Comparison of ENCODE assay signal across 26 mouse cellular contexts in genomic region chr2:115257391-115257790, GRCm38 (mm10).
A peak's percentile ranks its signal among the peaks of the same experiment; 100 is the strongest.
DNase-seq lines count a peak whose midpoint lies in the region; TF ChIP-seq lines count a peak whose summit lies in the region.
"Had no signal": no experiment of that assay in that cellular context is flagged by ENCODE, and none has a peak within 500 bp of the region (broad histone marks: within the 10 kb centered on the region; RNA-seq: fewer than 3 reads in every experiment).

No protein-coding gene starts in this region.

- TF ChIP-seq CTCF in cerebellum, adult 2 months (IDR thresholded peaks at IDR 0.05; ENCODE audit: borderline replicate concordance, insufficient read depth, low read depth, low read length) = no peak

- 13% methylated on average over 2 of the region's 2 CpGs for WGBS in cerebellum, adult 2 months

- intact Hi-C loops in left cerebral cortex, postnatal 4 days (cut with DNase I) = no loop called here
- intact Hi-C loops in left cerebral cortex, postnatal 25 days (cut with DNase I) = no loop called here

- H3K27me3 ChIP-seq in cerebellum, adult 2 months (ENCODE audit: control insufficient read depth, insufficient read depth, low read length) = no peaks in the 10 kb centered on the region
- H3K27me3 ChIP-seq: embryonic facial prominence, embryonic 13.5 days; heart, embryonic 13.5 days; intestine, embryonic 15.5 days; neural tube, embryonic 12.5 days had no signal

- H3K4me3 ChIP-seq in cerebellum, adult 2 months (replicated peaks; ENCODE audit: insufficient read depth, low read depth, low read length) = no peak overlapping the region
- H3K4me3 ChIP-seq: embryonic facial prominence, embryonic 13.5 days; gastrocnemius, adult 2 months; heart, embryonic 13.5 days; hindbrain, embryonic 10.5 days; intestine, embryonic 15.5 days; midbrain, embryonic 10.5 days; myocyte; neural tube, embryonic 12.5 days had no signal

- no peak overlapping the region for H3K27ac ChIP-seq in cerebellum, adult 2 months (ENCODE audit: insufficient read depth, low read length)
- H3K27ac ChIP-seq: embryonic facial prominence, embryonic 13.5 days; gastrocnemius, adult 2 months; heart, embryonic 13.5 days; hindbrain, embryonic 10.5 days; intestine, embryonic 15.5 days; liver, embryonic 14.5 days; midbrain, embryonic 10.5 days; neural tube, embryonic 12.5 days had no signal

- TF ChIP-seq POLR2A in cerebellum, adult 2 months (IDR thresholded peaks at IDR 0.05; ENCODE audit: borderline replicate concordance, insufficient read depth, low read length) = no peak

- H3K4me1 ChIP-seq in cerebellum, adult 2 months (ENCODE audit: control insufficient read depth, insufficient read depth, low read length) = no peaks in the 10 kb centered on the region
- H3K4me1 ChIP-seq: embryonic facial prominence, embryonic 13.5 days; heart, embryonic 13.5 days; hindbrain, embryonic 10.5 days; intestine, embryonic 15.5 days; midbrain, embryonic 10.5 days; neural tube, embryonic 12.5 days had no signal

- DNase-seq in left cerebral cortex, postnatal 4 days = peak; percentile 9
- no peak for DNase-seq in left cerebral cortex, postnatal 25 days (ENCODE audit: low spot score in 2 of 2)
- DNase-seq in cerebellum, adult 2 months = peak; percentile 15 to 53
- DNase-seq in cerebellum, postnatal 14 days = peak; percentile 44 to 61
- no peak for DNase-seq in adrenal gland, adult 8-10 months
- DNase-seq in lung, postnatal 14 days = no peak
- DNase-seq in gastrocnemius, postnatal 25 days = no peak
- DNase-seq: embryo, embryonic 11 days; gastrocnemius, adult 2 months; heart, postnatal 14 days; kidney, adult 9 months; kidney, postnatal 10 days; layer of hippocampus, postnatal 36 days; liver; lung, adult 2 months; lung, postnatal 10 days; thymus, adult 2 months; thymus, postnatal 36 days had no signal

Comparison
In these comparisons a context has a peak if more than half of its experiments do, and no peak if none do; other contexts are left out.
1. DNase-seq: peak in left cerebral cortex, postnatal 4 days (single experiment), cerebellum, adult 2 months (2 of 2) and cerebellum, postnatal 14 days (2 of 2); none in left cerebral cortex, postnatal 25 days (0 of 2), adrenal gland, adult 8-10 months (single experiment), lung, postnatal 14 days (single experiment) and gastrocnemius, postnatal 25 days (single experiment).